Mouse (Mus musculus) CH12.LX (cell line): ENCODE results near the gene Baz1b. TPM values are rescaled to one million over a fixed set of nuclear protein-coding genes. Genes with fewer than 3 reads are reported as not detected.
A peak's percentile ranks its signal among the peaks of the same experiment; 100 is the strongest.

ENCODE experiments used
- DNase-seq: peaks from one replicate; pipeline ENCODE4 v3.0.0-alpha.2; 2013; ENCODE audit errors: extremely low read depth
- H3K27ac ChIP-seq: 2 replicates; pipeline ENCODE4 v1.5.1; 2012; ENCODE audit warnings: low read depth, mild to moderate bottlenecking, control low read depth, moderate library complexity; ENCODE audit not compliant: insufficient read depth
- H3K27me3 ChIP-seq: replicated peaks from 2 replicates; pipeline ENCODE3; 2012; ENCODE audit warnings: inconsistent platforms
- H3K36me3 ChIP-seq, 2 experiments: replicated peaks in 1 of 2; 2 replicates each; pipeline versions ENCODE3 to v1.6.1; 2012; ENCODE audit warnings: inconsistent platforms in 1 of 2, low read length in 1 of 2, mild to moderate bottlenecking in 1 of 2, mixed read lengths in 1 of 2, moderate library complexity in 1 of 2; ENCODE audit not compliant: control insufficient read depth in 1 of 2, insufficient read depth in 1 of 2
- H3K4me1 ChIP-seq, 2 experiments: 2 replicates each; pipeline ENCODE4 v1.6.1; 2012; ENCODE audit warnings: inconsistent platforms in 1 of 2, moderate library complexity in 1 of 2; ENCODE audit not compliant: insufficient read depth in 2 of 2, control insufficient read depth in 1 of 2
- H3K4me2 ChIP-seq: 2 replicates; pipeline ENCODE4 v1.6.1; 2012; ENCODE audit warnings: low read depth, mild to moderate bottlenecking, control low read depth; ENCODE audit not compliant: poor library complexity, insufficient read depth, severe bottlenecking
- H3K4me3 ChIP-seq, 3 experiments: fragments of 150-350 bp in 1 of 3; sonication (generic) in 1 of 3; replicated peaks in 1 of 3; 2 replicates each; pipeline versions ENCODE3 to v1.5.1; 2011 to 2012; ENCODE audit warnings: low read depth in 2 of 3, low read length in 2 of 3, mild to moderate bottlenecking in 2 of 3, moderate library complexity in 2 of 3, control low read depth in 1 of 3, improper control_type of control experiment in 1 of 3, inconsistent platforms in 1 of 3, mixed read lengths in 1 of 3; ENCODE audit not compliant: poor library complexity in 1 of 3
- H3K79me2 ChIP-seq: replicated peaks from 2 replicates; pipeline ENCODE4 v1.6.1; 2012; ENCODE audit warnings: mild to moderate bottlenecking, moderate library complexity; ENCODE audit not compliant: control insufficient read depth, poor library complexity, insufficient read depth, severe bottlenecking; ENCODE audit errors: extremely low read depth
- H3K9ac ChIP-seq: 2 replicates; pipeline ENCODE4 v1.6.1; 2012; ENCODE audit warnings: low read depth, mild to moderate bottlenecking, control low read depth, moderate library complexity; ENCODE audit not compliant: insufficient read depth
- H3K9me3 ChIP-seq: replicated peaks from 2 replicates; pipeline ENCODE3; 2012; ENCODE audit warnings: low read length, inconsistent platforms, mixed read lengths
- CHD2 ChIP-seq: IDR thresholded peaks from 2 replicates; pipeline ENCODE4 v1.6.1; 2011; ENCODE audit warnings: low read length, improper control_type of control experiment
- CTCF ChIP-seq, 2 experiments: IDR thresholded peaks in 1 of 2; conservative IDR thresholded peaks in 1 of 2; 2 replicates each; pipeline ENCODE4 v1.5.1; 2011 to 2012; ENCODE audit warnings: low read depth in 2 of 2, low read length in 2 of 2, improper control_type of control experiment in 1 of 2, inconsistent platforms in 1 of 2, mild to moderate bottlenecking in 1 of 2, moderate library complexity in 1 of 2
- EP300 ChIP-seq: IDR thresholded peaks from 2 replicates; pipeline ENCODE4 v1.6.1; 2011; ENCODE audit warnings: low read length, improper control_type of control experiment
- GABPA ChIP-seq: IDR thresholded peaks from 2 replicates; pipeline ENCODE4 v1.6.1; 2012; ENCODE audit warnings: low read depth, low read length, improper control_type of control experiment, inconsistent platforms; ENCODE audit not compliant: insufficient replicate concordance
- JUND ChIP-seq: conservative IDR thresholded peaks from 2 replicates; pipeline ENCODE4 v1.6.1; 2011; ENCODE audit warnings: low read depth, low read length, improper control_type of control experiment
- MAX ChIP-seq: IDR thresholded peaks from 2 replicates; pipeline ENCODE4 v1.6.1; 2011; ENCODE audit warnings: low read length, improper control_type of control experiment
- MXI1 ChIP-seq: IDR thresholded peaks from 2 replicates; pipeline ENCODE4 v1.6.1; 2011; ENCODE audit warnings: mild to moderate bottlenecking, low read depth, low read length, improper control_type of control experiment
- MYC ChIP-seq: IDR thresholded peaks from 2 replicates; pipeline ENCODE4 v1.6.1; 2011; ENCODE audit warnings: low read depth, mild to moderate bottlenecking, improper control_type of control experiment, low read length
- RAD21 ChIP-seq: IDR thresholded peaks from 2 replicates; pipeline ENCODE4 v1.6.1; 2011; ENCODE audit warnings: low read depth, mild to moderate bottlenecking, low read length, improper control_type of control experiment, moderate library complexity
- SIN3A ChIP-seq: IDR thresholded peaks from 2 replicates; pipeline ENCODE4 v1.6.1; 2012; ENCODE audit warnings: low read length, improper control_type of control experiment, inconsistent platforms
- SMC3 ChIP-seq: IDR thresholded peaks from 2 replicates; pipeline ENCODE4 v1.6.1; 2011; ENCODE audit warnings: low read depth, low read length, improper control_type of control experiment
- UBTF ChIP-seq: IDR thresholded peaks from 2 replicates; pipeline ENCODE4 v1.6.1; 2012; ENCODE audit warnings: low read depth, mild to moderate bottlenecking, inconsistent platforms, low read length, improper control_type of control experiment, moderate library complexity
- USF2 ChIP-seq: conservative IDR thresholded peaks from 2 replicates; pipeline ENCODE4 v1.6.1; 2011; ENCODE audit warnings: low read depth, low read length, improper control_type of control experiment
- ZKSCAN1 ChIP-seq: IDR thresholded peaks from 2 replicates; pipeline ENCODE4 v1.6.1; 2012; ENCODE audit warnings: low read depth, inconsistent platforms, low read length, improper control_type of control experiment, borderline replicate concordance
- ZMIZ1 ChIP-seq: IDR thresholded peaks from 2 replicates; pipeline ENCODE4 v1.6.1; 2012; ENCODE audit warnings: low read depth, mild to moderate bottlenecking, inconsistent platforms, low read length, improper control_type of control experiment
- ZNF384 ChIP-seq: IDR thresholded peaks from 2 replicates; pipeline ENCODE4 v1.6.1; 2012; ENCODE audit warnings: low read depth, low read length, improper control_type of control experiment, inconsistent platforms
- dilution Hi-C: fragments of 300-500 bp; cut with MboI; formaldehyde crosslinking; loops from 2 replicates; pipeline ENCODE4 v1.14.3; 2020; ENCODE audit warnings: low sequenced_read_pairs; ENCODE audit not compliant: extremely low pct_unique_long_range_greater_than_20kb, extremely low pct_ligation_motif_present
- in situ Hi-C: fragments of 300-500 bp; cut with MboI; formaldehyde crosslinking; loops from 3 replicates; pipeline ENCODE4 v1.14.3; 2019; ENCODE audit warnings: low sequenced_read_pairs, low pct_ligation_motif_present, low pct_unique_long_range_greater_than_20kb, mixed read lengths
- polyA plus RNA-seq: library from polyadenylated mRNA; unstranded; fragments of >175 nt; gene quantifications from 2 replicates; pipeline ENCODE4 v1.2.1, GENCODE M21; 2012; ENCODE audit warnings: low read depth; ENCODE audit not compliant: insufficient read length
- total RNA-seq, 2 experiments: library from RNA; depleted of rRNA; stranded (reverse); fragments of 300-350 nt in 1 of 2; fragments of >200 nt in 1 of 2; gene quantifications; 2 replicates each; pipeline ENCODE4 v1.2.3; 2012 to 2014

Gene Baz1b
- total and polyA plus RNA-seq, 3 experiments = 53.3 to 85.4 (median 60.0) TPM

DNA sequence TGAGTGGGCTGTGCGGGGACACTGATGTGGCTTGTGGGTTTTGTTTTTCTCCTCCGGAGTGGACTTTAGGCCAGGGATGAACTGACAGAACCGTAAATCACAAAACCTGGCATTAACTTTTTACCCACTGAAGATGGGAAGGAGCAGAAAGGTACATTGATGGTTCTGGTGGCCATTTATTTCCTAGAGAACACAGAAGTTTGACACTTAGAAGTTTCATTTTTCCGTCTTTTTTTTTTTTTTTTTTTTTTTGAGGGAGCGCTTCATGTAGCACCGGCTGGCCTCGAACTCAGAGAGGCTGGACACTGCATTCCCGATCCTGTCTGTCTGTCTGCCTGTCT lies 1.1 kb downstream of the Baz1b start:
- Histone ChIP-seq H3K27ac (no peak overlapping the region), H3K4me3 (peak overlapping the region; percentile 92 to 97 (median 93)), H3K36me3 (peaks cover 0 to 23% of the 10 kb centered on the region in 2 experiments)
- TF ChIP-seq ZKSCAN1 (no peak), ZNF384 (peak; percentile 67), UBTF (no peak), SIN3A (0 out of 2 replicates have a peak, but pooled peaks have one; percentile 11)
- TF ChIP-seq, all 38 proteins: peak for 2
- no peak for DNase-seq
- in situ Hi-C loops (no loop called here), dilution Hi-C loops (no loop called here)
- Histone ChIP-seq H3K9ac (peak overlapping the region; percentile 82), H3K9me3 (peaks cover 6% of the 10 kb centered on the region), H3K27me3 (no peaks in the 10 kb centered on the region), H3K4me1 (peaks cover 0 to 48% of the 10 kb centered on the region in 2 experiments; a peak in 2 of 4 replicates), H3K4me2 (peak overlapping the region; percentile 91), H3K79me2 (peaks cover 60% of the 10 kb centered on the region)

DNA sequence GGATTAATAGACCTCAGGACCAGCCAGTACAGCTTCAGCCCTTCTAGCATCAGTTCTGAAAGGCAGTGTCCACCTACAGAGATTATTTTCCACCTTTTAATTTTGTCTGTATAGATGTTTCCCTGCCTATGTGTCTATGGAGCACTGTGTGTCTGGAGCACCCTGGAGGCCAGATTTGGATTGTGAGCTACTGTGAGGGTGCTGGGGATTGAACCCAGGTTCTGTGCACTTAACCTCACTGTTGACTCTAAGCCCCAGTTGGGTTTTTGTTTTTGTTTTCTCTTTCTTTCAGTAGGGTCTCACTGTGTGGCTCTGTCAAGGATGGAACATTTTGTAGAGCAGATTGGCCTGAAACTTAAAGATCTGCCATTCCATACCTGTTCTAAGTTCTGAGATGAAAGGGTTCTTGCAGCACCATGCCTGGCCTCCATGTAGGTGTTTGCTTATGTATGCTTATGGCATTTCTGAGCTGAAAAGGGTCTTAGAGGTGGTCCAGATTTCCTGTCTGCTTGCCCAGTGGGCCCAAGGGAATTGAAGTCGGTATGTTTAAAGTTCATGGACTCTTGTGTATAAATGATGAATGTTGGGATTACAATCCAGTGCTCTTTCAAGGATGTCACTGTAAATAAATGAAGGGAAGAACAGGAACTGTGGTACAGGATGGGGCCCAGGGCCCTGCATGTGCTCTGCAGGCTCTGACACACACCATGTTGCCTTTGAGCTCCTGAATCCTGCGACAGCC lies 2.4 kb downstream of the Baz1b start:
- DNase-seq = no peak
- H3K9ac ChIP-seq = peak overlapping the region; percentile 82
- peaks cover 72% of the 10 kb centered on the region for H3K79me2 ChIP-seq
- peaks cover 0 to 51% of the 10 kb centered on the region in 2 experiments; a peak in 2 of 4 replicates for H3K4me1 ChIP-seq
- H3K27ac ChIP-seq = no peak overlapping the region
- H3K9me3 ChIP-seq = peaks cover 5% of the 10 kb centered on the region
- in situ Hi-C loops = no loop called here
- dilution Hi-C loops = no loop called here
- TF ChIP-seq MXI1 (0 out of 2 replicates have a peak, but pooled peaks have one; percentile 21), CHD2 (no peak), SIN3A (peak; percentile 45; the same call in 1 of the 2 replicates)
- TF ChIP-seq, all 38 proteins: peak for 2
- H3K27me3 ChIP-seq = no peaks in the 10 kb centered on the region
- peak overlapping the region; percentile 48 to 97 (median 92) for H3K4me3 ChIP-seq
- peaks cover 4 to 35% of the 10 kb centered on the region in 2 experiments for H3K36me3 ChIP-seq
- H3K4me2 ChIP-seq = peak overlapping the region; percentile 91

DNA sequence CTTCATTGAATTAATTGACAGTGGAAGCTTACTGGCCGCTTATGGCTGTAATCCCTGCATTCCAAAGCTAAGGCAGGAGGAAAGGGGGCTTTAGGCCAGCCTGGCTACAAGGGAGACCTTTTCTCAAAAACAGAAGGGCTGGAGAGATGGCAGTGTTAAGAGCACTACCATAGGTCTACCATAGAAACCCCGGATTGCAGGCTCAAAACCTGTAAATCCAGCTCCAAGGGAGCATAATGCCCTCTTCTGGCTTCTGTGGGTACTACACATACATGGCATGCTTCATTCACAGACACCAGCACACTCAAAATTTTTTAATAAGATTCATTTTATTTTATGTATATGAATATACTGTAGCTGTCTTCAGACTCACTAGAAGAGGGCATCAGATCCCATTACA lies 4.6 kb downstream of the Baz1b start:
- Histone ChIP-seq H3K9me3 (no peaks in the 10 kb centered on the region), H3K79me2 (peaks cover 91% of the 10 kb centered on the region), H3K27me3 (no peaks in the 10 kb centered on the region), H3K9ac (no peak overlapping the region), H3K4me1 (peaks cover 0 to 58% of the 10 kb centered on the region in 2 experiments; a peak in 2 of 4 replicates)
- in situ Hi-C loops = no loop called here
- DNase-seq = peak; percentile 84
- no peak for TF ChIP-seq MAX
- peak; percentile 48 for TF ChIP-seq SMC3
- no peak for TF ChIP-seq EP300
- peak; percentile 72 to 77 for TF ChIP-seq CTCF (conservative IDR thresholded peaks at IDR 0.05 in 1 of 2, IDR thresholded peaks at IDR 0.05 in 1 of 2; ENCODE audit: low read depth in 2 of 2, low read length in 2 of 2)
- no peak for TF ChIP-seq ZMIZ1
- peak; percentile 54 for TF ChIP-seq RAD21
- TF ChIP-seq GABPA = no peak
- TF ChIP-seq JUND = no peak
- TF ChIP-seq CHD2 = no peak
- TF ChIP-seq USF2 = no peak
- peak; percentile 54; the same call in 1 of the 2 replicates for TF ChIP-seq MYC
- TF ChIP-seq, all 38 proteins: peak for 4
- dilution Hi-C loops = no loop called here
- Histone ChIP-seq H3K4me2 (no peak overlapping the region), H3K36me3 (peaks cover 14 to 54% of the 10 kb centered on the region in 2 experiments), H3K27ac (no peak overlapping the region), H3K4me3 (no peak overlapping the region)
